In the genomic region with DNA sequence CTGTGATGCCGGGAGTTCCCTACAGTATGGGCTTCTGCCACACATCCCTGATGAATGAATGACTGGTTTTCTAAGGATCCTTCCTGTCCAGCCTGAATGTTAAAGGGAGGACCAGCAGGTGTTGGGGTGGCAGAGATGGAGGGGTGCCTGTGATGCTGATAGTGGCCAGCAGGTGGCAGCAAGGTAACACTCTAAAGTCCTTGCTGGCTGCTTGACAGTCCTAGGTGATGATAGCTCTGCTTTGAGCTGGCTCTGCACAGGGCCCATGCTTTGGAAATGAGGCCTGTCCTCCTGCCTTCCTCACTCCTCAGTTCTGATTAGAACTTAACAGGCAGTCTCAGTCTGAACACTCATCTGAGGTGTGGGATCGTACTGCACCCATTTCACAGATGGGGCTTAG, we compare ENCODE assay signal across 9 mouse cellular contexts. TPM values are rescaled to one million over a fixed set of nuclear protein-coding genes. Genes with fewer than 3 reads are reported as not detected.
A peak's percentile ranks its signal among the peaks of the same experiment; 100 is the strongest.
DNase-seq lines count a peak whose midpoint lies in the region; ATAC-seq lines count a peak whose summit lies in the region.
"Had no signal": no experiment of that assay in that cellular context is flagged by ENCODE, and none has a peak within 500 bp of the region (broad histone marks: within the 10 kb centered on the region; RNA-seq: fewer than 3 reads in every experiment).

No protein-coding gene starts in this region.

- no peak overlapping the region for H3K4me3 ChIP-seq in forebrain, embryonic 12.5 days (replicated peaks)
- H3K4me3 ChIP-seq in lung, embryonic 16.5 days (ENCODE audit: low read length): no peak overlapping the region

- peaks cover 45% of the 10 kb centered on the region for H3K4me1 ChIP-seq in forebrain, embryonic 12.5 days
- peaks cover 6% of the 10 kb centered on the region for H3K4me1 ChIP-seq in lung, embryonic 16.5 days (replicated peaks; ENCODE audit: control insufficient read depth, insufficient read depth, low read length)

- H3K36me3 ChIP-seq in forebrain, embryonic 12.5 days (replicated peaks): no peaks in the 10 kb centered on the region
- no peaks in the 10 kb centered on the region for H3K36me3 ChIP-seq in lung, embryonic 16.5 days (ENCODE audit: control insufficient read depth, insufficient read depth, low read length)

- WGBS in forebrain, embryonic 12.5 days: 33% methylated on average over 2 of the region's 2 CpGs
- 25% methylated on average over 2 of the region's 2 CpGs for WGBS in lung, embryonic 16.5 days

- DNase-seq in MEL-GATA-1-ER (ENCODE audit: extremely low read depth, low read depth): peak; percentile 22
- DNase-seq in c-Kit-positive CD71-positive TER-119-negative erythroid progenitor cells, embryonic 14.5 days (ENCODE audit: low read depth): peak; percentile 34
- DNase-seq in heart, postnatal 25 days (ENCODE audit: low spot score): peak; percentile 41
- peak; percentile 89 for DNase-seq in layer of hippocampus, adult 11-12 months (ENCODE audit: low spot score)
- DNase-seq in retina, embryonic 14.5 days (ENCODE audit: low spot score): peak; percentile 96
- peak; percentile 70 for DNase-seq in thymus, postnatal 14 days

- no peaks in the 10 kb centered on the region for H3K9me3 ChIP-seq in forebrain, embryonic 12.5 days
- H3K9me3 ChIP-seq in lung, embryonic 16.5 days (ENCODE audit: control insufficient read depth, low read length): no peaks in the 10 kb centered on the region

- peaks cover 82% of the 10 kb centered on the region for H3K27me3 ChIP-seq in forebrain, embryonic 12.5 days
- peaks cover 56% of the 10 kb centered on the region for H3K27me3 ChIP-seq in lung, embryonic 16.5 days (ENCODE audit: control insufficient read depth, insufficient read depth, low read depth, low read length)

- H3K9ac ChIP-seq in forebrain, embryonic 12.5 days: no peak overlapping the region
- H3K9ac ChIP-seq in lung, embryonic 16.5 days (ENCODE audit: low read length): no peak overlapping the region

- H3K4me2 ChIP-seq in forebrain, embryonic 12.5 days: no peak overlapping the region
- H3K4me2 ChIP-seq in lung, embryonic 16.5 days (ENCODE audit: low read depth, low read length): no peak overlapping the region

- intact Hi-C loops in heart, postnatal 25 days (cut with DNase I): loop anchor here (1.0 to 5.0 kb wide), 7 partner anchors 38 to 412 kb away; a partner anchor contains a TSS

- ATAC-seq in forebrain, embryonic 12.5 days (ENCODE audit: low FRiP score): peak; percentile 45
- ATAC-seq in lung, embryonic 16.5 days (ENCODE audit: low read depth): peak; percentile 51; the same call in 1 of the 2 replicates

- no peak overlapping the region for H3K27ac ChIP-seq in forebrain, embryonic 12.5 days
- H3K27ac ChIP-seq in lung, embryonic 16.5 days (ENCODE audit: low read length): no peak overlapping the region

RNA-seq across cellular contexts. Expression of a gene that starts 15.6 kb away (rescaled TPM):
- not detected in 2 replicates for polyA plus RNA-seq in forebrain, embryonic 12.5 days (2016; fragmentation: Nextera tagmentation; extraction: Ambion mirVana)
- not detected for total RNA-seq in heart, postnatal 25 days (2021)
- polyA plus RNA-seq in lung, embryonic 16.5 days (2015; fragmentation: Nextera tagmentation; extraction: Ambion mirVana): not detected in 2 replicates
- polyA plus RNA-seq: large intestine, adult 2 months had no signal

RNA-seq across cellular contexts. Expression of a gene that starts 19.5 kb away (rescaled TPM):
- 2.7 and 4.8 TPM in 2 replicates for polyA plus RNA-seq in forebrain, embryonic 12.5 days (2016; fragmentation: Nextera tagmentation; extraction: Ambion mirVana)
- total RNA-seq in heart, postnatal 25 days (2021): 1 to 10 TPM; 1.9 to 3.6 TPM
- 41.7 and 41.9 TPM in 2 replicates for polyA plus RNA-seq in lung, embryonic 16.5 days (2015; fragmentation: Nextera tagmentation; extraction: Ambion mirVana)

RNA-seq across cellular contexts. Expression of a gene that starts 40.3 kb away (rescaled TPM):
- polyA plus RNA-seq in forebrain, embryonic 12.5 days (2016; fragmentation: Nextera tagmentation; extraction: Ambion mirVana): 138 and 144 TPM in 2 replicates
- 10 to 100 TPM; 19.1 to 19.5 TPM for total RNA-seq in heart, postnatal 25 days (2021)
- polyA plus RNA-seq in lung, embryonic 16.5 days (2015; fragmentation: Nextera tagmentation; extraction: Ambion mirVana): 64.3 and 64.4 TPM in 2 replicates

Comparison
In these comparisons a context has a peak if more than half of its experiments do, and no peak if none do; other contexts are left out.
1. DNase-seq: peak in every context shown above with its lines; median percentile 96 in retina, embryonic 14.5 days; 89 in layer of hippocampus, adult 11-12 months; 70 in thymus, postnatal 14 days; 41 in heart, postnatal 25 days; 34 in c-Kit-positive CD71-positive TER-119-negative erythroid progenitor cells, embryonic 14.5 days; 22 in MEL-GATA-1-ER.